ENCODE assay signal across 16 mouse cellular contexts in genomic region chr7:75368315-75368714, GRCm38 (mm10).
"Had no signal": no experiment of that assay in that cellular context is flagged by ENCODE, and none has a peak within 500 bp of the region (broad histone marks: within the 10 kb centered on the region; RNA-seq: fewer than 3 reads in every experiment).

No protein-coding gene starts in this region.

- H3K4me3 ChIP-seq: neural tube, embryonic 13.5 days; neural tube, embryonic 15.5 days; stomach, embryonic 15.5 days had no signal

- H3K36me3 ChIP-seq: neural tube, embryonic 13.5 days; neural tube, embryonic 15.5 days; stomach, embryonic 15.5 days had no signal

- H3K27me3 ChIP-seq: neural tube, embryonic 13.5 days; neural tube, embryonic 15.5 days; stomach, embryonic 15.5 days had no signal

- DNase-seq: retina, postnatal 1 day; right cerebral cortex, adult 18-20 months; right cerebral cortex, postnatal 14 days; right cerebral cortex, postnatal 25 days; right cerebral cortex, postnatal 4 days; spleen, adult 18-20 months; thymus, adult 18-20 months; thymus, adult 2 months; thymus, postnatal 14 days; thymus, postnatal 25 days; thymus, postnatal 36 days; thymus, postnatal 4 days had no signal

- H3K27ac ChIP-seq: neural tube, embryonic 13.5 days; neural tube, embryonic 15.5 days; stomach, embryonic 15.5 days; stomach, postnatal 0 days had no signal

- H3K9me3 ChIP-seq: neural tube, embryonic 13.5 days; neural tube, embryonic 15.5 days; stomach, embryonic 15.5 days had no signal

- H3K9ac ChIP-seq: neural tube, embryonic 13.5 days; neural tube, embryonic 15.5 days; stomach, embryonic 15.5 days had no signal
